In genomic region chr6:143900871-143901270, GRCm38 (mm10) we compare ENCODE assay signal across 25 mouse cellular contexts.
A peak's percentile ranks its signal among the peaks of the same experiment; 100 is the strongest.
DNase-seq lines count a peak whose midpoint lies in the region; ATAC-seq and TF ChIP-seq lines count a peak whose summit lies in the region.
"Had no signal": no experiment of that assay in that cellular context is flagged by ENCODE, and none has a peak within 500 bp of the region (broad histone marks: within the 10 kb centered on the region; RNA-seq: fewer than 3 reads in every experiment).

No protein-coding gene starts in this region.

- H3K9ac ChIP-seq in lung, postnatal 0 days (replicated peaks; ENCODE audit: low read depth), result no peak overlapping the region
- H3K9ac ChIP-seq in hindbrain, embryonic 14.5 days, result no peak overlapping the region
- H3K9ac ChIP-seq: embryonic facial prominence, embryonic 12.5 days; embryonic facial prominence, embryonic 15.5 days; forebrain, postnatal 0 days; hindbrain, embryonic 12.5 days had no signal

- H3K36me3 ChIP-seq in heart, embryonic 10.5 days, result no peaks in the 10 kb centered on the region
- no peaks in the 10 kb centered on the region for H3K36me3 ChIP-seq in lung, postnatal 0 days (ENCODE audit: insufficient read depth, low read length)
- H3K36me3 ChIP-seq in hindbrain, embryonic 14.5 days (replicated peaks; ENCODE audit: control insufficient read depth, insufficient read depth), result no peaks in the 10 kb centered on the region
- no peaks in the 10 kb centered on the region for H3K36me3 ChIP-seq in midbrain, embryonic 10.5 days
- H3K36me3 ChIP-seq: embryonic facial prominence, embryonic 12.5 days; embryonic facial prominence, embryonic 15.5 days; hindbrain, embryonic 12.5 days had no signal

- no peak overlapping the region for H3K27ac ChIP-seq in heart, embryonic 10.5 days
- H3K27ac ChIP-seq in lung, postnatal 0 days (ENCODE audit: low read length), result no peak overlapping the region
- H3K27ac ChIP-seq in hindbrain, embryonic 14.5 days, result no peak overlapping the region
- H3K27ac ChIP-seq in midbrain, embryonic 10.5 days (replicated peaks), result no peak overlapping the region
- H3K27ac ChIP-seq: embryonic facial prominence, embryonic 12.5 days; embryonic facial prominence, embryonic 15.5 days; gastrocnemius, adult 2 months; heart, adult 2 months; hindbrain, embryonic 12.5 days had no signal

- H3K4me3 ChIP-seq in heart, embryonic 10.5 days, result no peak overlapping the region
- no peak overlapping the region for H3K4me3 ChIP-seq in lung, postnatal 0 days (ENCODE audit: low read depth, low read length)
- no peak overlapping the region for H3K4me3 ChIP-seq in hindbrain, embryonic 14.5 days (replicated peaks; ENCODE audit: low read length)
- no peak overlapping the region for H3K4me3 ChIP-seq in midbrain, embryonic 10.5 days
- H3K4me3 ChIP-seq: embryonic facial prominence, embryonic 12.5 days; embryonic facial prominence, embryonic 15.5 days; gastrocnemius, adult 2 months; heart, adult 2 months; hindbrain, embryonic 12.5 days had no signal

- TF ChIP-seq EP300 in lung, postnatal 0 days (IDR thresholded peaks at IDR 0.05), result no peak

- no peak overlapping the region for H3K4me2 ChIP-seq in lung, postnatal 0 days (replicated peaks; ENCODE audit: low read depth, low read length)
- H3K4me2 ChIP-seq in hindbrain, embryonic 14.5 days (replicated peaks), result no peak overlapping the region
- H3K4me2 ChIP-seq: embryonic facial prominence, embryonic 12.5 days; embryonic facial prominence, embryonic 15.5 days; heart, embryonic 11.5 days; hindbrain, embryonic 12.5 days had no signal

- no peaks in the 10 kb centered on the region for H3K4me1 ChIP-seq in heart, embryonic 10.5 days
- no peaks in the 10 kb centered on the region for H3K4me1 ChIP-seq in lung, postnatal 0 days (ENCODE audit: insufficient read depth, low read depth, low read length)
- H3K4me1 ChIP-seq in hindbrain, embryonic 14.5 days (replicated peaks; ENCODE audit: control insufficient read depth, insufficient read depth, low read length), result peaks cover 7% of the 10 kb centered on the region; the same call in 1 of the 2 replicates
- H3K4me1 ChIP-seq in midbrain, embryonic 10.5 days, result peaks cover 40% of the 10 kb centered on the region
- H3K4me1 ChIP-seq: embryonic facial prominence, embryonic 12.5 days; embryonic facial prominence, embryonic 15.5 days had no signal

- peak; percentile 19 for DNase-seq in heart, adult 11 months
- no peak for DNase-seq in heart, embryonic 10.5 days (ENCODE audit: low spot score)
- DNase-seq in lung, postnatal 0 days (ENCODE audit: low spot score), result peak; percentile 33
- no peak for DNase-seq in lung, postnatal 36 days
- DNase-seq in hindbrain, embryonic 14.5 days (ENCODE audit: low spot score), result no peak
- DNase-seq in midbrain, embryonic 10.5 days (ENCODE audit: low spot score), result no peak
- no peak for DNase-seq in urinary bladder, postnatal 10 days (ENCODE audit: low spot score)
- DNase-seq: adrenal gland, adult 8-10 months; adrenal gland, postnatal 25 days; B cell, adult 2 months; cerebellum, adult 11-12 months; cerebellum, adult 8-10 months; cerebellum, postnatal 10 days; cerebellum, postnatal 36 days; forebrain, postnatal 0 days; gastrocnemius, adult 2 months; gastrocnemius, postnatal 14 days; heart, adult 2 months had no signal

- 88% methylated on average over 4 of the region's 4 CpGs for WGBS in heart, embryonic 10.5 days
- 88% methylated on average over 4 of the region's 4 CpGs for WGBS in lung, postnatal 0 days
- WGBS in hindbrain, embryonic 14.5 days, result 87% methylated on average over 4 of the region's 4 CpGs
- 90% methylated on average over 4 of the region's 4 CpGs for WGBS in midbrain, embryonic 10.5 days

- TF ChIP-seq CTCF in lung, postnatal 0 days (IDR thresholded peaks at IDR 0.05), result no peak

- peak; percentile 55; the same call in 1 of the 2 replicates for ATAC-seq in lung, postnatal 0 days
- ATAC-seq in megakaryocyte, adult 5-6 weeks (ENCODE audit: poor library complexity, severe bottlenecking), result peak; percentile 65
- ATAC-seq in hindbrain, embryonic 14.5 days (ENCODE audit: low FRiP score), result no peak
- ATAC-seq: forebrain, embryonic 14.5 days; forebrain, postnatal 0 days; hindbrain, embryonic 16.5 days had no signal

- no peaks in the 10 kb centered on the region for H3K27me3 ChIP-seq in heart, embryonic 10.5 days (ENCODE audit: insufficient read depth, poor library complexity, severe bottlenecking)
- H3K27me3 ChIP-seq in lung, postnatal 0 days (replicated peaks; ENCODE audit: insufficient read depth, low read length), result no peaks in the 10 kb centered on the region
- no peaks in the 10 kb centered on the region for H3K27me3 ChIP-seq in hindbrain, embryonic 14.5 days (ENCODE audit: control insufficient read depth, insufficient read depth, low read length)
- H3K27me3 ChIP-seq in midbrain, embryonic 10.5 days (ENCODE audit: low read depth, poor library complexity, severe bottlenecking), result peaks cover 5% of the 10 kb centered on the region; the same call in 1 of the 2 replicates
- H3K27me3 ChIP-seq: embryonic facial prominence, embryonic 12.5 days; embryonic facial prominence, embryonic 15.5 days; hindbrain, embryonic 12.5 days had no signal

- H3K9me3 ChIP-seq in heart, embryonic 10.5 days, result no peaks in the 10 kb centered on the region
- H3K9me3 ChIP-seq in lung, postnatal 0 days (ENCODE audit: low read length), result no peaks in the 10 kb centered on the region
- H3K9me3 ChIP-seq in hindbrain, embryonic 14.5 days (ENCODE audit: control insufficient read depth, low read length), result no peaks in the 10 kb centered on the region
- H3K9me3 ChIP-seq in midbrain, embryonic 10.5 days (replicated peaks), result no peaks in the 10 kb centered on the region
- H3K9me3 ChIP-seq: embryonic facial prominence, embryonic 12.5 days; embryonic facial prominence, embryonic 15.5 days; hindbrain, embryonic 12.5 days had no signal

Comparison
In these comparisons a context has a peak if more than half of its experiments do, and no peak if none do; other contexts are left out.
1. DNase-seq: peak in heart, adult 11 months (single experiment) and lung, postnatal 0 days (single experiment); none in heart, embryonic 10.5 days (single experiment), lung, postnatal 36 days (single experiment), hindbrain, embryonic 14.5 days (single experiment), midbrain, embryonic 10.5 days (single experiment) and urinary bladder, postnatal 10 days (single experiment).